Comparison of ENCODE assay signal across 1 mouse cellular context in genomic region chr11:95415931-95416330, GRCm38 (mm10).
TF ChIP-seq lines count a peak whose summit lies in the region.

No protein-coding gene starts in this region.

TF ChIP-seq in CH12.LX, 34 proteins besides CTCF, POLR2A, EP300 and RAD21 (continued from another document):
- TF ChIP-seq E2F4 (IDR thresholded peaks at IDR 0.05; ENCODE audit: insufficient replicate concordance, low read depth, low read length): 0 out of 2 replicates have a peak, but pooled peaks have one; percentile 16
- TF ChIP-seq JUND (conservative IDR thresholded peaks at IDR 0.05; ENCODE audit: low read depth, low read length): peak; percentile 55
- no peak; the same call in 1 of the 2 replicates for TF ChIP-seq RCOR1 (conservative IDR thresholded peaks at IDR 0.05; ENCODE audit: low read depth, low read length)
- TF ChIP-seq PAX5 (IDR thresholded peaks at IDR 0.05; ENCODE audit: low read length): no peak
- TF ChIP-seq ZNF384 (IDR thresholded peaks at IDR 0.05; ENCODE audit: low read depth, low read length): 0 out of 2 replicates have a peak, but pooled peaks have one; percentile 11
- peak; percentile 75 for TF ChIP-seq CHD1 (IDR thresholded peaks at IDR 0.05; ENCODE audit: low read depth, low read length)
